Mouse (Mus musculus) liver, embryonic 16.5 days (tissue): ENCODE data around the gene Scrn2. TPM values are rescaled to one million over a fixed set of nuclear protein-coding genes. Genes with fewer than 3 reads are reported as not detected.

ENCODE experiments used
- ATAC-seq: fragments of 200-750 bp; cut with Nextera tagmentation; 2 replicates; pipeline ENCODE4 v1.8.0; 2017; ENCODE audit warnings: low read depth, mild to moderate bottlenecking, moderate number of reproducible peaks, moderate library complexity
- H3K27ac ChIP-seq: fragments of 300-500 bp; sonication (generic); 2 replicates; pipeline ENCODE4 v1.5.1; 2014; ENCODE audit warnings: mild to moderate bottlenecking, low read length
- H3K27me3 ChIP-seq: fragments of 300-500 bp; sonication (generic); 2 replicates; pipeline ENCODE4 v1.6.1; 2014; ENCODE audit warnings: low read depth, low read length, mixed read lengths; ENCODE audit not compliant: control insufficient read depth, insufficient read depth
- H3K36me3 ChIP-seq: fragments of 300-500 bp; sonication (generic); 2 replicates; pipeline ENCODE4 v1.6.1; 2014; ENCODE audit warnings: mild to moderate bottlenecking; ENCODE audit not compliant: control insufficient read depth, insufficient read depth
- H3K4me1 ChIP-seq: fragments of 300-500 bp; sonication (generic); 2 replicates; pipeline ENCODE4 v1.6.1; 2014; ENCODE audit warnings: low read depth, low read length, mixed read lengths; ENCODE audit not compliant: control insufficient read depth
- H3K4me2 ChIP-seq: fragments of 300-500 bp; sonication (generic); 2 replicates; pipeline ENCODE4 v1.6.1; 2014; ENCODE audit warnings: low read depth, low read length, mixed read lengths
- H3K4me3 ChIP-seq: fragments of 300-500 bp; sonication (generic); 2 replicates; pipeline ENCODE4 v1.5.1; 2014; ENCODE audit warnings: low read depth, mild to moderate bottlenecking, low read length
- H3K9ac ChIP-seq: fragments of 300-500 bp; sonication (generic); 2 replicates; pipeline ENCODE4 v1.6.1; 2014; ENCODE audit warnings: low read depth, low read length
- H3K9me3 ChIP-seq: fragments of 300-500 bp; sonication (generic); replicated peaks from 2 replicates; pipeline ENCODE4 v1.6.1; 2016; ENCODE audit warnings: low read length; ENCODE audit not compliant: control insufficient read depth
- WGBS: fragments of 180-500 bp; shearing (Covaris S2); extraction: QIAGEN DNeasy Blood & Tissue Kit; methylation state at CpG from one replicate; pipeline ENCODE4 v1.1.7; 2014; ENCODE audit not compliant: insufficient replicate concordance; 5-methylcytosine and 5-hydroxymethylcytosine counted together
- polyA plus RNA-seq: library from polyadenylated mRNA; unstranded; fragments of >200 nt; fragmentation: Nextera tagmentation; extraction: Ambion mirVana; gene quantifications from 2 replicates; pipeline ENCODE4 v1.2.1, GENCODE M21; 2015

Gene Scrn2
- polyA plus RNA-seq, 1 experiment from 2014 or later, result 12.2 TPM

DNA sequence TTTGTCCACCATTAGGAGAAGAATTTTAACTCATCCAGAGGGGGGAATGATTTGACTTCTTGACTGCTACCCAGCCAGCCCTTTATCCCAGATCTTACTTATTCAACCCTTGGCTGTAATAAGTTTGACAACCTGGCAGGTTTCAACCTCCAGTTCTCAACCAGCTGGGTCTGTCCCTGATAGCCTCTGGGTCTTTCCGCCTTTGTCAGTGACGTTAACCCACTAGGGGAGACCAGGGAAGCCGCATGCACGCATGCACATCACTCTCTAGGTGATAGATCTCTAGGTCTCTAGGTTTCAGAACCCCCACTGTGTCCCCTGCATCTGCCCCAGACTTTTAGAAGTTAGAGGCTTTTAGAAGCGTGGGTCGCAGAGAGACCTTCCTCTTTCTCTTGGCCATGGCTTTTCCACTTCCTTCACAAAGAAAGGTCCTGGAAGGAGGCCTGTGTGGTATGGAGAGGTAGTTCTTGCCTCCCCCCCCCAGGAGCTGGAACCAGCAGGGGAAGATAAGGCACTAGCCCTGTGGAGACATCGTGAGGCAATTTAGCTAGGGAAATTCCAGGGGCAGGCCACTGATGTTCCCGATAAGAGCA is 20.4 kb upstream of the Scrn2 start:
- no peak overlapping the region for H3K4me3 ChIP-seq
- no peak overlapping the region for H3K4me2 ChIP-seq
- no peak overlapping the region for H3K27ac ChIP-seq
- ATAC-seq, result no peak
- H3K36me3 ChIP-seq, result no peaks in the 10 kb centered on the region
- no peaks in the 10 kb centered on the region for H3K4me1 ChIP-seq
- no peak overlapping the region for H3K9ac ChIP-seq
- peaks cover 24% of the 10 kb centered on the region for H3K27me3 ChIP-seq
- WGBS, result 34% methylated on average over 8 of the region's 8 CpGs
- no peaks in the 10 kb centered on the region for H3K9me3 ChIP-seq

GRCm38 (mm10) chr11:97013121-97013670 is 16.5 kb upstream of the Scrn2 start, which contains the start of gene Sp6:
Sp6 (plus strand) TSS chr11:97013394.
- H3K27ac ChIP-seq, result no peak within 1 kb of the TSS
- peaks cover 59% of the 10 kb centered on the region for H3K27me3 ChIP-seq

GRCm38 (mm10) chr11:97017696-97018582 is 11.8 kb upstream of the Scrn2 start:
- Histone ChIP-seq H3K4me3 (peak overlapping the region; percentile 27; the same call in 1 of the 2 replicates), H3K9ac (no peak overlapping the region), H3K27me3 (peaks cover 90% of the 10 kb centered on the region), H3K4me1 (peaks cover 9% of the 10 kb centered on the region), H3K27ac (no peak overlapping the region), H3K36me3 (no peaks in the 10 kb centered on the region), H3K9me3 (no peaks in the 10 kb centered on the region), H3K4me2 (no peak overlapping the region)
- WGBS, result 1% methylated on average over 36 of the region's 36 CpGs
- no peak for ATAC-seq

More at GRCm38 (mm10) chr11:97013121-97013670, 16.5 kb upstream of the Scrn2 start, which contains the start of gene Sp6:
- H3K36me3 ChIP-seq, result no peaks in the 10 kb centered on the region
- H3K4me2 ChIP-seq, result no peak within 1 kb of the TSS
- ATAC-seq, result no peak
- H3K4me3 ChIP-seq, result no peak within 1 kb of the TSS
- no peaks in the 10 kb centered on the region for H3K4me1 ChIP-seq
- H3K9ac ChIP-seq, result no peak within 1 kb of the TSS
- H3K9me3 ChIP-seq, result no peaks in the 10 kb centered on the region
- WGBS, result 27% methylated on average over 8 of the region's 8 CpGs

DNA sequence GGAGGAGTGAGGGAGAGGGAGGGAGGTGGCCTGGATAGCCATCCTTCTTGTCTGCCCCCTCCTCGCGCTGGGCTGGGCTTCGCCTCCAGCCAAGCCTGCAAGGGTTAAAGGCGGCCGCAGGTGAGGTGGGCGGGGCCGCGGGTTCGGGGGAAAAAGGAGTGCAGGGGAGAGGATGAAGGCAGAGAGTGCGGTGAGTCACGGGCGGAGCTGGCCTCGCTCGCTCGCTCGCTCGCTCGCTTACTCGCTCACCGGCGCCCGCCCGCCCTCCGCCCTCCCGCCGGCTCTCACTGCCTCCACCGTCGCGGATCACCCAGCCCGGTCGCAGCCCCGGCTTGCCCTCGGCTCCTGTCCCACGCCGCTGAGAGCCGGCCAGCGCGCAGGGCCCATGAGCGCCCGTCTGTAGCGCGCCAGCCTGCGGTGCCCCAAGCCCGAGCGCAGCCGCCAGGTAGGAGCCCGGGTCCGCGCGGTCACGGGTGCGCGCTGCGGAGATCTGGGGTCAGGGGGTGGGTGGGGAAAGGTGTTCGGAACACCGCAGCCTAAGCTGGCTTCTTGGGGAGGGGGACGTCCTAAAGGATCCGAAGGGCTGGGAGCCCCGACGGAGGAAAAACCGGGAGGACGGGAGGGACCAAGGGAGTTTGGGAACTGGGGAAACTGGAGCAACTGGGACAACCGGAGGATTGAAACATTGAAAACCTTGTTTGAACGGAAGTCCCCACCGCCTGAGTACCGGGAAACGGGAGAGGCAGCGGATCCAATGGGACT is 11.0 kb upstream of the Scrn2 start:
- Histone ChIP-seq H3K27me3 (peaks cover 94% of the 10 kb centered on the region), H3K4me1 (peaks cover 9% of the 10 kb centered on the region), H3K36me3 (no peaks in the 10 kb centered on the region), H3K4me3 (peak overlapping the region; percentile 27), H3K4me2 (peak overlapping the region; percentile 40), H3K27ac (no peak overlapping the region), H3K9me3 (no peaks in the 10 kb centered on the region), H3K9ac (no peak overlapping the region)
- WGBS, result under 1% methylated on average over 53 of the region's 68 CpGs
- no peak for ATAC-seq

DNA sequence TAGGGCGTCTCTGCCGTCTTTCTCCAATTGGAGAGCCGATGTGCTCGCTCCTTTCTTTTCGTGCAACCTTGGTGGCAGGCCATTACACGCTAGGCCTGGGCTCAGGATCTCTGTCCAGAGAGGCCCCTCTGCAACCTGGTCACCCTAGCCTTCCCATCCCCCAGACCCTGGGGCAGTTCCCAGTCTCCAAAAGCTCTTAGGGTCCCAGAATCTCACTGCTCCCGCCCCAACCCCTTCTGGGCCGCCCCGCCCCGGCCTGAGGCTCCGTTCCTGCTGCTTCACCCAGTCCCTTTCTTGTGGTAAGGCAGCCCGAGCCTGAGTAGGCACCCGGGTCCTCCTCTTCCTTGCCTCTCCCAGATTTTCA is 10.4 kb upstream of the Scrn2 start:
- H3K36me3 ChIP-seq, result no peaks in the 10 kb centered on the region
- H3K9me3 ChIP-seq, result no peaks in the 10 kb centered on the region
- peaks cover 95% of the 10 kb centered on the region for H3K27me3 ChIP-seq
- H3K4me3 ChIP-seq, result no peak overlapping the region
- H3K4me1 ChIP-seq, result peaks cover 9% of the 10 kb centered on the region
- H3K9ac ChIP-seq, result no peak overlapping the region
- no peak overlapping the region for H3K4me2 ChIP-seq
- no peak overlapping the region for H3K27ac ChIP-seq
- no peak for ATAC-seq
- WGBS, result 13% methylated on average over 13 of the region's 13 CpGs

- Histone ChIP-seq H3K4me3 (peak overlapping the region; percentile 62), H3K4me1 (peaks cover 15% of the 10 kb centered on the region), H3K36me3 (no peaks in the 10 kb centered on the region), H3K4me2 (peak overlapping the region; percentile 79), H3K27ac (no peak overlapping the region), H3K9me3 (no peaks in the 10 kb centered on the region), H3K9ac (no peak overlapping the region; the same call in 1 of the 2 replicates), H3K27me3 (peaks cover 86% of the 10 kb centered on the region)
- no peak for ATAC-seq
- 3% methylated on average over 27 of the region's 27 CpGs for WGBS
Observed at GRCm38 (mm10) chr11:97021121-97021765, 8.5 kb upstream of the Scrn2 start.

GRCm38 (mm10) chr11:97021873-97022484 is 7.8 kb upstream of the Scrn2 start:
- H3K9me3 ChIP-seq, result no peaks in the 10 kb centered on the region
- H3K9ac ChIP-seq, result peak overlapping the region; percentile 63
- peak overlapping the region; percentile 62 for H3K4me3 ChIP-seq
- H3K27me3 ChIP-seq, result peaks cover 78% of the 10 kb centered on the region
- H3K4me2 ChIP-seq, result peak overlapping the region; percentile 79
- WGBS, result 1% methylated on average over 50 of the region's 50 CpGs
- ATAC-seq, result peak; percentile 39
- no peak overlapping the region for H3K27ac ChIP-seq
- H3K36me3 ChIP-seq, result no peaks in the 10 kb centered on the region
- H3K4me1 ChIP-seq, result peaks cover 15% of the 10 kb centered on the region

DNA sequence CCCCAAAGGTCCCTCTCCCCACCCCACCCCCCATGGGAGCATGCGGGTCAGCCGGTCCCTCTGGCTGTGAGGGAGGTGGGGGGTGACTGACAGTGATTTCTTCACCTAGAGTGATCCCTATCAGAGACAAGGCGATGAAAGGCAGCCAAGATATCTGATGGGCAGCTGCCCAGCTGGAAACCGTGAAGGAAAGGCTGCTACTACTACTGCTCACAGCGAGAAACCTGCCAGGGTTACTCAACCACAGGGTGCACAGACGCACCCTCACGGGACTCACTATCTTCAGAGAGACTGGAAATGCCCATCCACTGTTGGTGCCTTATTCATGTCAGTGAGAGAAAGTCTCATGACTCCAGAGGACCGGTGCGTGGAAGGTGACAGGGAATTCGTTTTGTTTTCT is 4.8 kb upstream of the Scrn2 start:
- Histone ChIP-seq H3K27me3 (peaks cover 49% of the 10 kb centered on the region), H3K36me3 (no peaks in the 10 kb centered on the region), H3K9ac (no peak overlapping the region), H3K4me2 (no peak overlapping the region), H3K4me3 (no peak overlapping the region), H3K27ac (no peak overlapping the region), H3K4me1 (peaks cover 17% of the 10 kb centered on the region), H3K9me3 (no peaks in the 10 kb centered on the region)
- ATAC-seq, result no peak
- WGBS, result 60% methylated on average over 10 of the region's 10 CpGs
